Mouse (Mus musculus): Measurements from ENCODE around the gene Ap3b1.

DNA sequence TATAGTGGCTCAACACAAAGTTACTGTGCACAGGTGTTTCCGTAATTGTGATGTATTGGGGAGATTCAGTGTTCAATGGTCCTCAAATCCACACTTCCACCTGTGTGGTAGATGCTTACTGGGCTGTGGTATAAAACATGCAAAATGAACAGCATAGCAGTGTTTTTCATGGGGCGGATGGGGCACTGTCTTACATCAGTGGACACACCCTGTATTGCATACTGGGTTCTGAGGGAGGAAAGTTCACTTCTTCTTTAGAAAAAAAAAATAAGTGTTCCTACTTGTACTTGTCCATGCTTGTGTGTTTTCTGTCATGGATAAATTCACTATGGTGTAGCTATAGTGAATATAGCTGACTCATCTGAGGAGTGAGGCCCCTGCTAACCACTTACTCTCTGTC lies 70.8 kb downstream of the Ap3b1 start:
- TF ChIP-seq TCF12 (IDR thresholded peaks at IDR 0.05; ENCODE audit: insufficient read depth, poor library complexity, severe bottlenecking) (no peak), POLR2A (IDR thresholded peaks at IDR 0.05; ENCODE audit: insufficient read length, low read depth) (no peak), E2F4 (IDR thresholded peaks at IDR 0.05; ENCODE audit: insufficient read depth) (no peak)

Measured in myocyte (in vitro differentiated cells).